Mouse (Mus musculus): ENCODE data around the gene Dera. TPM values are rescaled to one million over a fixed set of nuclear protein-coding genes. Genes with fewer than 3 reads are reported as not detected.

The Dera gene
- polyA plus RNA-seq, 1 experiment from 2014 or later: 10.6 TPM

DNA sequence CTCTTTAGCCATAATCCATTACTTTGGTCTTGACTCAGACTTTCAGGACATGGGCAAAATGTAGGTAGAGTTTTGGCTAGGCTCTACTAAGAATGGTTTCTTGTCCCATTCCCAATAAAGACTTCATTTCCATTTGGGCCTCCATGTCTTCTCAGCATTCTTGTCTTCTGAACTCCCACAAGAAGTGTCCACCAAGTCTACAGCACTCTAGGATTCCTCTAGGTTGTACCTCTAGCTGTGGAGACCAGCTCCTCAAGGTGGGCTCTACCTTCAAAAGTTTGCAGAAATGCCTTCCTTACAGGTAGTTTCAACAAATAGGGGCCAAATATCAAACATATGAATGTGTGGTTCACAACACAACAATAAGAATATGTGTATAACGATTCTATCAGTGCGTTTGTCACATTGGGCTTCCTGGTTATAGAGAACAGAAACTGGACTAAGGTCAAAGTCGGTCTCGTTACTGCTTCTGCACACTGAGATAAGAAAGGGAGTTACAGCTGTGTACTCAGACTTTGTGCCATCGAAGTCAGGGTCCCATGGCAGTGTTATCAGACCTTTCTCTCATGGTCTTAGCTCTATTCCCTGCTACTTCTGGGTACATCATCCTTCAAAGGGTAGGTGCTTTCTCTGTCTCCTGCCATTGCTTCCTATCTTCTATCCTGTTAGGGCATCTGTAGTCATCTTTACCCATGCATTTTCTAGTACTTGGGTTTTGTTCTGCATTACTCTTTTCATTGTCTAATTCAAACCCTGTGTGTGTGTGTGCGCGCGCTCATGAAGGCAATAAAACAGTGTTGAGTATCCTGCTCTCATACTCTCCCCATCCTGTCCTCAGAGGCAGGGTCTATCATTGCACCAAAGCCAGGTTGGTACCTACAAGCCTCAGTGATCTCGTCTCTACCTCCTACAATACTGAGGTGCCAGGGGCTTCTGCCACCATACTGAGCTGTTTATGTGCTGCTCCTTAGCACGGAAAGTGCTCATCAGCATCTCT lies 103.2 kb downstream of the Dera start:
- H3K4me2 ChIP-seq (ENCODE audit: low read length): no peak overlapping the region
- no peak overlapping the region for H3K4me3 ChIP-seq (ENCODE audit: low read depth, low read length)
- no peaks in the 10 kb centered on the region for H3K27me3 ChIP-seq (ENCODE audit: control insufficient read depth, insufficient read depth, low read depth, low read length)
- no peaks in the 10 kb centered on the region for H3K36me3 ChIP-seq (ENCODE audit: control insufficient read depth, insufficient read depth, low read length)
- H3K9me3 ChIP-seq (replicated peaks; ENCODE audit: control insufficient read depth, low read length, poor library complexity, severe bottlenecking): peaks cover 9% of the 10 kb centered on the region; the same call in 1 of the 2 replicates
- ATAC-seq: no peak
- no peak overlapping the region for H3K27ac ChIP-seq (ENCODE audit: low read length)
- WGBS: 90% methylated on average over 10 of the region's 10 CpGs
- no peak overlapping the region for H3K9ac ChIP-seq (ENCODE audit: low read depth, low read length)
- no peaks in the 10 kb centered on the region for H3K4me1 ChIP-seq (ENCODE audit: control insufficient read depth, insufficient read depth, low read length)

GRCm38 (mm10) chr6:137869903-137870580 lies 115.7 kb downstream of the Dera start:
- ATAC-seq: no peak
- H3K27ac ChIP-seq (ENCODE audit: low read length): no peak overlapping the region
- H3K4me3 ChIP-seq (ENCODE audit: low read depth, low read length): no peak overlapping the region
- no peaks in the 10 kb centered on the region for H3K36me3 ChIP-seq (ENCODE audit: control insufficient read depth, insufficient read depth, low read length)
- WGBS: 74% methylated on average over 7 of the region's 7 CpGs
- H3K9ac ChIP-seq (ENCODE audit: low read depth, low read length): no peak overlapping the region
- no peaks in the 10 kb centered on the region for H3K4me1 ChIP-seq (ENCODE audit: control insufficient read depth, insufficient read depth, low read length)
- H3K9me3 ChIP-seq (replicated peaks; ENCODE audit: control insufficient read depth, low read length, poor library complexity, severe bottlenecking): peaks cover 4% of the 10 kb centered on the region; the same call in 1 of the 2 replicates
- no peak overlapping the region for H3K4me2 ChIP-seq (ENCODE audit: low read length)
- no peaks in the 10 kb centered on the region for H3K27me3 ChIP-seq (ENCODE audit: control insufficient read depth, insufficient read depth, low read depth, low read length)

GRCm38 (mm10) chr6:137870667-137871066 lies 116.3 kb downstream of the Dera start:
- Histone ChIP-seq H3K4me2 (ENCODE audit: low read length) (no peak overlapping the region), H3K27ac (ENCODE audit: low read length) (no peak overlapping the region), H3K4me3 (ENCODE audit: low read depth, low read length) (no peak overlapping the region), H3K36me3 (ENCODE audit: control insufficient read depth, insufficient read depth, low read length) (no peaks in the 10 kb centered on the region), H3K27me3 (ENCODE audit: control insufficient read depth, insufficient read depth, low read depth, low read length) (no peaks in the 10 kb centered on the region), H3K9me3 (replicated peaks; ENCODE audit: control insufficient read depth, low read length, poor library complexity, severe bottlenecking) (peaks cover 4% of the 10 kb centered on the region; the same call in 1 of the 2 replicates), H3K9ac (ENCODE audit: low read depth, low read length) (no peak overlapping the region), H3K4me1 (ENCODE audit: control insufficient read depth, insufficient read depth, low read length) (no peaks in the 10 kb centered on the region)
- WGBS: 75% methylated on average over 6 of the region's 6 CpGs
- no peak for ATAC-seq

- 37% methylated on average over 17 of the region's 17 CpGs for WGBS
- H3K27ac ChIP-seq (ENCODE audit: low read length): no peak overlapping the region
- ATAC-seq: peak; percentile 70; the same call in 1 of the 2 replicates
Observed at GRCm38 (mm10) chr6:137872055-137872735, 117.8 kb downstream of the Dera start.

GRCm38 (mm10) chr6:137874471-137875244 lies 120.3 kb downstream of the Dera start:
- H3K4me1 ChIP-seq (ENCODE audit: control insufficient read depth, insufficient read depth, low read length): no peaks in the 10 kb centered on the region
- no peak for ATAC-seq
- no peaks in the 10 kb centered on the region for H3K36me3 ChIP-seq (ENCODE audit: control insufficient read depth, insufficient read depth, low read length)
- 93% methylated on average over 8 of the region's 8 CpGs for WGBS
- no peak overlapping the region for H3K27ac ChIP-seq (ENCODE audit: low read length)
- no peak overlapping the region for H3K4me2 ChIP-seq (ENCODE audit: low read length)
- no peak overlapping the region for H3K9ac ChIP-seq (ENCODE audit: low read depth, low read length)
- no peaks in the 10 kb centered on the region for H3K27me3 ChIP-seq (ENCODE audit: control insufficient read depth, insufficient read depth, low read depth, low read length)
- H3K9me3 ChIP-seq (replicated peaks; ENCODE audit: control insufficient read depth, low read length, poor library complexity, severe bottlenecking): peaks cover 4% of the 10 kb centered on the region; the same call in 1 of the 2 replicates
- H3K4me3 ChIP-seq (ENCODE audit: low read depth, low read length): no peak overlapping the region

More at GRCm38 (mm10) chr6:137872055-137872735, 117.8 kb downstream of the Dera start:
- Histone ChIP-seq H3K4me2 (ENCODE audit: low read length) (peak overlapping the region; percentile 27), H3K4me1 (ENCODE audit: control insufficient read depth, insufficient read depth, low read length) (no peaks in the 10 kb centered on the region), H3K36me3 (ENCODE audit: control insufficient read depth, insufficient read depth, low read length) (no peaks in the 10 kb centered on the region), H3K9ac (ENCODE audit: low read depth, low read length) (no peak overlapping the region), H3K9me3 (replicated peaks; ENCODE audit: control insufficient read depth, low read length, poor library complexity, severe bottlenecking) (peaks cover 4% of the 10 kb centered on the region; the same call in 1 of the 2 replicates), H3K27me3 (ENCODE audit: control insufficient read depth, insufficient read depth, low read depth, low read length) (no peaks in the 10 kb centered on the region), H3K4me3 (ENCODE audit: low read depth, low read length) (no peak overlapping the region)

DNA sequence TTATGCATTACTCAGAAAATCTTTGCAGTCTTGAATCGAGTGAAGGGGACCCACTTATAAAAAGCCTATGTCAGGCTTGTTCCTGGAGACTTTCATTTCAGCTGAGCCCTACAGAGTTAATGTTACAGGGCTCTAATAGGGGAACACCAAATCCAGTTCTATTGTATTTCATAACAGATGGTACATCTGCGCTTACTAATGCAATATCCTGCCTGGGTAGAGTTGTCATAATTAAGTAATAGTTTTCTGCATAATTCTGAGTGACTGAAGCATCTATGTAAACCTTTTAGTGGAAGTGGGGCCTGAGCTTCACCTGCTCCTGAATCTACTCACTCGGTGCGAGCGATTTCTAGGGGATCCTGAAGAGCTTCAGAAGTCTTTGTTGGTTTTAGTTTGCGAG lies 131.3 kb downstream of the Dera start:
- 89% methylated on average over 6 of the region's 6 CpGs for WGBS
- H3K4me1 ChIP-seq (ENCODE audit: control insufficient read depth, insufficient read depth, low read length): no peaks in the 10 kb centered on the region
- H3K9ac ChIP-seq (ENCODE audit: low read depth, low read length): no peak overlapping the region
- H3K27me3 ChIP-seq (ENCODE audit: control insufficient read depth, insufficient read depth, low read depth, low read length): no peaks in the 10 kb centered on the region
- no peak overlapping the region for H3K4me3 ChIP-seq (ENCODE audit: low read depth, low read length)
- H3K9me3 ChIP-seq (replicated peaks; ENCODE audit: control insufficient read depth, low read length, poor library complexity, severe bottlenecking): peaks cover 3% of the 10 kb centered on the region; the same call in 1 of the 2 replicates
- H3K27ac ChIP-seq (ENCODE audit: low read length): no peak overlapping the region
- no peak for ATAC-seq
- no peak overlapping the region for H3K4me2 ChIP-seq (ENCODE audit: low read length)
- no peaks in the 10 kb centered on the region for H3K36me3 ChIP-seq (ENCODE audit: control insufficient read depth, insufficient read depth, low read length)

- no peaks in the 10 kb centered on the region for H3K36me3 ChIP-seq (ENCODE audit: control insufficient read depth, insufficient read depth, low read length)
- 83% methylated on average over 6 of the region's 6 CpGs for WGBS
- H3K9ac ChIP-seq (ENCODE audit: low read depth, low read length): no peak overlapping the region
- no peak overlapping the region for H3K27ac ChIP-seq (ENCODE audit: low read length)
- no peaks in the 10 kb centered on the region for H3K4me1 ChIP-seq (ENCODE audit: control insufficient read depth, insufficient read depth, low read length)
- no peak overlapping the region for H3K4me3 ChIP-seq (ENCODE audit: low read depth, low read length)
- H3K27me3 ChIP-seq (ENCODE audit: control insufficient read depth, insufficient read depth, low read depth, low read length): no peaks in the 10 kb centered on the region
- H3K4me2 ChIP-seq (ENCODE audit: low read length): no peak overlapping the region
- ATAC-seq: no peak
- peaks cover 3% of the 10 kb centered on the region; the same call in 1 of the 2 replicates for H3K9me3 ChIP-seq (replicated peaks; ENCODE audit: control insufficient read depth, low read length, poor library complexity, severe bottlenecking)
Observed at GRCm38 (mm10) chr6:137886210-137886979, 132.0 kb downstream of the Dera start.
